Mouse (Mus musculus) A20 (cell line): ENCODE data around the gene Smim6.

Experiments
- DNase-seq: peaks from one replicate; pipeline ENCODE4 v3.0.0-alpha.2; 2011; ENCODE audit warnings: low read depth, low spot score

Smim6 gene

GRCm38 (mm10) chr11:115900561-115901337, 11.1 kb upstream of the Smim6 start:
- DNase-seq: no peak

GRCm38 (mm10) chr11:115901338-115902161, 10.3 kb upstream of the Smim6 start:
- no peak for DNase-seq

- DNase-seq: no peak
Measured at GRCm38 (mm10) chr11:115902177-115902576, 9.6 kb upstream of the Smim6 start.

GRCm38 (mm10) chr11:115902831-115903230, 9.0 kb upstream of the Smim6 start:
- DNase-seq: no peak

GRCm38 (mm10) chr11:115903384-115904230, 8.2 kb upstream of the Smim6 start:
- no peak for DNase-seq

- DNase-seq: no peak
Measured at GRCm38 (mm10) chr11:115904231-115904955, 7.4 kb upstream of the Smim6 start.

GRCm38 (mm10) chr11:115904956-115905790, 6.6 kb upstream of the Smim6 start:
- DNase-seq: no peak

GRCm38 (mm10) chr11:115906116-115906515, 5.7 kb upstream of the Smim6 start:
- DNase-seq: no peak

- DNase-seq: no peak
Measured at GRCm38 (mm10) chr11:115906521-115906920, 5.3 kb upstream of the Smim6 start.

- DNase-seq: no peak
Measured at GRCm38 (mm10) chr11:115911134-115911561, 669 bp upstream of the Smim6 start.

- DNase-seq: no peak
Measured at GRCm38 (mm10) chr11:115916579-115916978, 4.8 kb downstream of the Smim6 start.

GRCm38 (mm10) chr11:115918637-115919036, 6.8 kb downstream of the Smim6 start:
- no peak for DNase-seq

GRCm38 (mm10) chr11:115919073-115919472, 7.3 kb downstream of the Smim6 start:
- DNase-seq: no peak

- DNase-seq: peak; percentile 79
Measured at GRCm38 (mm10) chr11:115920110-115920818, 8.4 kb downstream of the Smim6 start.

- no peak for DNase-seq
Measured at GRCm38 (mm10) chr11:115921986-115922385, 10.2 kb downstream of the Smim6 start.

- DNase-seq: peak; percentile 77
Measured at GRCm38 (mm10) chr11:115929031-115929430, 17.2 kb downstream of the Smim6 start.

- DNase-seq: peak; percentile 86
Measured at GRCm38 (mm10) chr11:115929818-115930217, 18.0 kb downstream of the Smim6 start.

GRCm38 (mm10) chr11:115931235-115931634, 19.4 kb downstream of the Smim6 start:
- DNase-seq: no peak

- peak; percentile 99 for DNase-seq
Measured at GRCm38 (mm10) chr11:115933108-115933746, 21.4 kb downstream of the Smim6 start, which contains the start of the genes Sap30bp and Recql5. TSS of gene Sap30bp (plus strand) at chr11:115933282. TSS of gene Recql5 (minus strand) at chr11:115933477.
